Mouse (Mus musculus): ENCODE measurements around the gene D5Ertd579e.

Gene D5Ertd579e

DNA sequence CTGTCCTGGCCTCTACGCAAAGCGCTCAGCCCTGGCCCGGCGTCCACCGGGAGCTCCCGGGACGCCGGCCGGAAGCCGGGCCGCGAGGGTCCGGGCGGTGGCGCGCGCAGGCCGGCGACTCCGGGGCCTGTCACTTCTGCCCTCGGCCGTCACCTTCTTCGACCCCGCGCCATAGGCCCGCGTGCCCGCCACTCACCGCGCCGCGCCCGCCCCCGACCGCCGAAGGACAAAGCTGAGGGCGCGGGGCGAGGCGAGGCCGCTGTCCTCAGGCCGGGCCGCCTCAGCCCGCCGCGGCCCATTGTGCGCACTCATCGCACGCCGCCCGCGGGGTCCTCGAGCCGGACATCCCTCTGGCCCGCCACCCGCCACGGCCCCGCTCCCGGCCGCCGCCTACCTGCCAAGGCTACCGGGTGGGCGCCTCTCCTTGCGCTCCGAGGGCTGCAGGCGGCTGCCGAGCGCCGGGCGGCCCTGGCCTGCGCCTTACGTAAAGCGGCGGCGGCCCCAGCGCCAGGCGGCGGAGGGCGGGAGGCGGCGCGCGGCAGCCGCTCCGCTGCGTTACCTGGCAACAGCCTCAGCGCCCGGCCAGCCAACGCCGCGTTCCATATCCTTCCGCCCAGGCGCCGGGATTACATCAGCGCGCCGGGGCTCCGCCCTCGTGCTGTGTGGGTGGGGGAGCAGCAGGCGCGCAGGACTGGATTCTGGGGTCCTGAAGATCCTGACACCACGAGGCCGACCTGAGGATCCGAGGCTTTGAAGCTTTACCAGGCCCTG, at the start of gene D5Ertd579e:
D5Ertd579e (minus strand) TSS at position 564 of the 771 bp plus-strand sequence.
- peak; percentile 95 for DNase-seq (ENCODE audit: low read depth, low spot score)

- peak; percentile 84 for DNase-seq (ENCODE audit: low read depth, low spot score)
These were observed 46.5 kb upstream of the D5Ertd579e start for GRCm38 (mm10) chr5:36742126-36742848.

GRCm38 (mm10) chr5:36739829-36740228, 44.0 kb upstream of the D5Ertd579e start:
- DNase-seq (ENCODE audit: low read depth, low spot score) = peak; percentile 25

- DNase-seq (ENCODE audit: low read depth, low spot score) = no peak
These were observed 43.2 kb upstream of the D5Ertd579e start for GRCm38 (mm10) chr5:36738799-36739615.

DNA sequence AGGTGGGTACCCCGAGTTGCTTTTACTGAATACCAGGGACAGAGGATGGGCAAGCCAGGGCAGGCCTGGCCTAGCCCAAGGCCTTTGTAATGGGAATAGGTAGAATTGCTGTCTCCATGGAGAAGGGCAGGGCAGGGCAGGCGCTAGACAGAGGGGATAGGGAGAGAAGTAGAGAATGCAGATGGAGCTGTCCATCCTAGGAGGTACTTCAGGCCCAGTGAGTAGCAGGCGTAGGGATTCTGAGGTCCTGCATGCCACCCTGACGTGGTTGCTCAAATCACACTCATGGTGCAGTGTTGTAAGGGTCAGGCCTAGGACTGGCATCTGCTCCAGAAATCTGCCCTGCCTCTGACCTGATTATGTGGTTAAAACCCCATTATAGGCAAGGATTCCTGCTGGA, 41.9 kb upstream of the D5Ertd579e start:
- DNase-seq (ENCODE audit: low read depth, low spot score) = no peak

GRCm38 (mm10) chr5:36736009-36736408, 40.2 kb upstream of the D5Ertd579e start:
- DNase-seq (ENCODE audit: low read depth, low spot score) = no peak

DNA sequence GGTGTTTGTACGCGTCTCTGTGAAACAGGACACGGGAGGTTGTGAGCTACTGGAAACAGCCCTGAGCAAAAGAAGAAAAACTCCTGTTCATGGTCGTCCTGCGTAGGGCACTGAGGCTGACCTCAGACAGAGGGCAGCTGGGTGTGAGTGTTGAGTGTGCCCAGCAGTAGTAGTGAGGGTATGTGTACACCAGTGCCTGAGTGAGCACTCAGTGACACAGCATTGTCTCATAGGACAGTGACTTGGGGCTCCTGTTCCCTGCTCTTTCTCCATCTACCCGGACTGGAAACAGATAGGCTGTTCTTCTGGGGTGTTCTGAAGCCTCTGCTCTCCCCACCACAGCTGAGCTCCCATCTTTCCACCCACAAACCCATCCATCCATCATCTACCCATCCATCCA, 39.3 kb upstream of the D5Ertd579e start:
- DNase-seq (ENCODE audit: low read depth, low spot score) = no peak

DNA sequence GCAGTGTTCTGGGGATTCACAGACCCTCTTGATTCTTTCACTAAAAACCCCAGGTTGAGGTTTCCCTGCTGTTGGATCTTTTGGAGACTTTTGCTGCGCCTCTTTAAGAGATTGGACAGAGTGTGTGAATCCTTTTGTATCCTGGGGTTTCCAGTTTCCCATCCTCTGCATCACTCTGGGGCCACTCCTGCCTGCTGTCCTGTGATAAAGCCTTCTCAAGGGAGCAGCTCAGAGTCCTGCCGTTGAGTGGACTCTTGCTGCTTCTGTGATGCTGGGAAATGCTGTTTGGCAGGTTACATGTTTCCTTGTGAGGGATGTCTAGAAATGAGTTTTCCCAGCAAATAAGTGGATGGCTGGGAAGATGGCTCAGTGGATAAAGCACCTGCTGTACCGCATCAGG, 37.6 kb upstream of the D5Ertd579e start:
- no peak for DNase-seq (ENCODE audit: low read depth, low spot score)

DNA sequence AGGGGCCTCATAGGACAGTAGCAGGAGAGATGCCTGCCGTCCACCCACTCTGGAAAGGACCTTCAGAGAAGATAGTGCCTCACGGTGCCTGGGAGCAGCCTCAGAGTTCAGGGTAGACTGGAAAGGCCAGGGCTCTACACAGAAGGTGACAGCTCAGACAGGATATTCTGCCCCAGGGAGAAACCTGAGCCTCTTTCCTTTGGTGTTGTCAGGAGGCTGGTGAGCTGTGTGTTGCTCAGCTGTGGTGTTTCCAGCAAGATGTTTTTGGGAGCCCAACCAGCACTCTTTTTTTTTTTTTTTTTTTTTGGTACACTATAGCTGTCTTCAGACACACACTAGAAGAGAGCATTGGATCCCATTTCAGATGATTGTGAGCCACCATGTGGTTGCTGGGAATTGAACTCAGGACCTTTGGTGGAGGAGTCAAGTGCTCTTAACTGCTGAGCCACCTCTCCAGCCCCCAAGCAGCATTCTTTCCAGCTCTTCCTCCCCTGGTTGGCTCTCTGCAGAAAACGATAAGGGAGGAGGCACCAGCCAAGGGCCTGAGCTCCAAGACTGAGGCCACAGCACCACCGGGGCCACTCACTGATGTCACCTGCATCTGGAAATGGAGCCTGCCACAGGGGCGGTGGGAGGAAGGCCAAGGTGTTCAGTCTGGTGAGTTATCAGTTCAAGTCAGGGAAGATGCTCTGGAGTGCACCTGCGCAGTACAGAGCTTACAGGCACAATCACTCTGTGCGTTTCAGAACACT, 36.3 kb upstream of the D5Ertd579e start:
- DNase-seq (ENCODE audit: low read depth, low spot score) = no peak

GRCm38 (mm10) chr5:36730689-36731088, 34.9 kb upstream of the D5Ertd579e start:
- no peak for DNase-seq (ENCODE audit: low read depth, low spot score)

DNA sequence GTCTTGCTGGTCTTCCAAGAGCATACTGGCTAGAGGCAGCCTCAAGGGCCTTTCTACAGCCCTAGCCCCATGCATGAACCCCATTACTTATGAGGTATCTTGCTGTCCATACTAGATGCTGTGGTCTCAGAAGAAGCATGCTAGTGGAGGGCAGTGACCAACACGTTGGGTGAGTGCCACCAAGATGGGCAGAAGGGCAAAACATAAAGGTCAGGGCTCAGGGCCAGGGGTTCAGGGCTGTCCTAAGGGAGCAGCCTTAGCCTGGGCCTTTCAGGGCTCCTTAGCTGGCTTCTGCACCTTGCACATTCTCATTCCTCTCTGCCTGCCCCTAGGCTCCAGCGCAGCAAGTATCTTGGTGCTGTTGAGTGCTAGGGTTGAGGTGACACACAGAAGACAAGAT, 34.1 kb upstream of the D5Ertd579e start:
- no peak for DNase-seq (ENCODE audit: low read depth, low spot score)

DNA sequence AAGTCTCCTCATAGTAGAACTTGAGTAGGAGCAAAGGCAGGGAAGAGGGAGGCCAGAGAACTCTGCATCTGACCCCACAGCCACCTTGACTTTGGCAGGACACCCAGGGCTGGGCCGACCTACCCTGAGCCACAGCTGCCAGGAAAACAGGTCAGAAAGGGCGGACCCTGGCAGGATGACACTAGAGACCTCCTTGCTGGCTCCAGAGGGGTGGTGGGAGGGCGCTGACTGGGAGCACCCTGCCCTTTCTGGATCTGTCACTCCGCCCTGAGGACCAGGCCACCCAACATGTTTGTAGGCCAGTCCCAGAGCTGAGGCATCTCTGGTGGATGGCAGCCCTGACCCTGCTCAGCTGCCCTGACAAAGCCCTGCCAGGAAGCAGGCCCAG, 33.3 kb upstream of the D5Ertd579e start:
- no peak for DNase-seq (ENCODE audit: low read depth, low spot score)

DNA sequence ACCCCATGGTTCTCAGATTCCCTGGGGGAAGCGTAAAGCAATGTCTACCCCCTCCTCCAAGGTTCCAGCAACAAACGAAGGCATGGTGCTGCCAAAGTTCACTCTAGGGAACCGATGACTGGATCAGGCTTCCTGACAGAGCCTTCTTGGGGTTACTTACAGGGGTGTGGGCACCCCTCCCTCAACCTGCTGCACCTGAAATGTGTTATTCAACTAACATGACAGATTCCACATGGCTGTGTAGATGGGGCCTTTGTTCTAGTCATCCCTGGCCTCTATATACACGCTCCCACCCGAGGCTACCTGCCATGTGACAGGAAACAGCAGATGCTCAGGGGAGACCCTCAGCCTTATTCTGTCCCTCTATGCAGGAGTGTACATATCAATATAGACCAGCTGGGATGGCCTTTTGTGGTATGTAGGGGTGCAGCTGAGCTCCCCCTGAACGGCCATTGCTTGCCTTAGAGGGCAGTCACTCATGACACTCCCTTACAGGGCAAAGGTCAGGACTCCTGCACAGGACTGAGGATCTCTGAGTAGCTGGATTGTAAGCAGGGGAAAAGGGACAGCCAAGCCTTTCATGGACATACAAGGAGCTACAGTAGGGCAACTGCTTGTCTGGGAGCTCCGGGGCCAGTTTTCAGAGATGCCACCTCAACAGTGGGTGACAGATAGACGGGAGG, 32.7 kb upstream of the D5Ertd579e start:
- DNase-seq (ENCODE audit: low read depth, low spot score) = no peak

GRCm38 (mm10) chr5:36727776-36728175, 32.0 kb upstream of the D5Ertd579e start:
- DNase-seq (ENCODE audit: low read depth, low spot score) = no peak

DNA sequence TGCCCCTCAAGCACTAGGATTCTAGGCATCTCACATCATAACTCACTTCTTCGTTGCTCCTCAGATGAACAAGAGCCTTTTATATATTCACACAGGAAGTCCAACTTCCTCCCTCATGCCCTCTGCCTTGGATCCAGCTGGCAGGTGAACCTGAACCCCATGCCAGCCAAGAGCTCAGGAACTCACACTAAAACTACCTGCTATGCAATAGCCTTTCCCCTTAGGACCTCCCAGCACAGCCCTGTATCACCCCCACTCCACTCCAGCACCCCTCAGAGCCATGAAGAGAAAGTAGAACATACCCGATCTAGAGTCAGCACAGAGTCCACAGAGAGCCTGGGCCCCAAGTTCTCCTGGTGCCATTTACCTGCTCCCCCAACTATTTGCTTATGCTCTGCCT, 31.3 kb upstream of the D5Ertd579e start:
- DNase-seq (ENCODE audit: low read depth, low spot score) = no peak

- peak; percentile 44 for DNase-seq (ENCODE audit: low read depth, low spot score)
These were observed 30.6 kb upstream of the D5Ertd579e start for GRCm38 (mm10) chr5:36726387-36726801.

- DNase-seq (ENCODE audit: low read depth, low spot score) = no peak
These were observed 30.0 kb upstream of the D5Ertd579e start for GRCm38 (mm10) chr5:36725861-36726260.

GRCm38 (mm10) chr5:36724274-36724673, 28.4 kb upstream of the D5Ertd579e start:
- DNase-seq (ENCODE audit: low read depth, low spot score) = peak; percentile 40

DNA sequence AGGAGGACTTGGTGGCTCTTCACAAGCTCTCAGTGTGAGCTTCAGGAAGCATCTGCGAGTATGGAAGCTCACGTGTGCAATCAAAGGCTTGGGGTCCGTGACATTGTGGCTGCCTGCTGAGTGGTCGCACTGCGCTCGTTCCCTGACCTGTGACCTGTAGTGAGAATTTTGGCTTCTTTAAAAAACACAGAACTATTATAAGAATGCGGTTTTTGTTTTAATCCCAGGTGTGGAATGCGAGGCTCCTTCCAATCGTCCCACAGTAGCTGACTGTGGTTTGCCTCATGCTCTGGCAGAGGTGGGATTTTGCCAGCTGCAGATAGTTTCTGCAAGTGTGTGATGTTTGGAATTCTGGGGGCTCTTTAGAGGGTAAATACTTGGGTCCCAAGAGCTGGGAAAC, 27.5 kb upstream of the D5Ertd579e start:
- DNase-seq (ENCODE audit: low read depth, low spot score) = no peak

DNA sequence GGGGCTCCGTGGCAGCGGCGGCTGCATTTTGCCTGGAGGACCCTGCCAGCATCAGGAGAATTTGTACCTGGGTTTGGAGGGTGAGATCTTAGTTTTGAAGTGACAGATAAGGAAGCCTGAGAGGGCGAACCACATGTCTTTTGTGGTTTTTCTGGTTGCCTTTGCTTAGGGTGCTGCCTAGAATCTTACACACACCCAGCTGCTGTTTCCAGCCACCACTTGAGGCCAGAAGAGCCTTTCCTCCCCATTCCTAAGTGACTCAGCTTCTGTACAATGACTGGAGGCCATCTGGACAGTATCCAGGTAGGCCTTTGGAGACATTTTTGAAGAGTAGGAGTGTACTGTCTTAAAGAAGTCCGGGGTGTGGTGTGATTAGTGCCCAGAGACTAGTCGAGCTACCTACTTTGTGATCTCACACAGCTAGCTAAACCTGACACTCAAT, 26.6 kb upstream of the D5Ertd579e start:
- peak; percentile 61 for DNase-seq (ENCODE audit: low read depth, low spot score)

All from CD4-positive, CD25-positive, alpha-beta regulatory T cell, adult 2 months (primary cell).